Mouse (Mus musculus): ENCODE measurements around the gene Romo1. TPM values are rescaled to one million over a fixed set of nuclear protein-coding genes. Genes with fewer than 3 reads are reported as not detected.

The Romo1 gene
- 211 and 226 TPM in 2 replicates for polyA plus RNA-seq (2012; rRNA removed)

GRCm38 (mm10) chr2:156143953-156144724 is at the start of gene Romo1, which contains the start of gene Nfs1:
TSS of gene Romo1 (plus strand) at chr2:156144039.
TSS of gene Nfs1 (minus strand) at chr2:156144186.

GRCm38 (mm10) chr2:156111358-156112079 is 32.3 kb upstream of the Romo1 start, which contains the start of the genes Cpne1 and Rbm12:
TSS of gene Cpne1 (minus strand) at chr2:156111965.
TSS of gene Rbm12 (minus strand) at chr2:156111978.

GRCm38 (mm10) chr2:156126992-156127391 is 16.8 kb upstream of the Romo1 start, which contains the start of gene Gm28036:
TSS of gene Gm28036 (minus strand) at chr2:156127092.

GRCm38 (mm10) chr2:156180094-156180821 is 36.4 kb downstream of the Romo1 start, which contains the start of gene Rbm39:
TSS of gene Rbm39 (minus strand) at chr2:156180238.

Other genes with a start within 250 kb of the Romo1 start
- 21.3 and 23.4 TPM in 2 replicates for gene Uqcc1, start 213.7 kb upstream of the Romo1 start, polyA plus RNA-seq (2012; rRNA removed)
- gene Gm15557, start 203.3 kb upstream of the Romo1 start, polyA plus RNA-seq (2012; rRNA removed): not detected in 2 replicates
- gene Gdf5, start 198.7 kb upstream of the Romo1 start, polyA plus RNA-seq (2012; rRNA removed): not detected in 2 replicates
- 4.7 and 5.3 TPM in 2 replicates for gene Cep250, start 187.6 kb upstream of the Romo1 start, polyA plus RNA-seq (2012; rRNA removed)
- gene 6430550D23Rik, start 136.1 kb upstream of the Romo1 start, polyA plus RNA-seq (2012; rRNA removed): 2.0 and 2.2 TPM in 2 replicates
- gene Ergic3, start 136.0 kb upstream of the Romo1 start, polyA plus RNA-seq (2012; rRNA removed): 76.4 and 78.4 TPM in 2 replicates
- 0.02 TPM in 1 of 2 replicates, not detected in the other for gene Fer1l4, start 91.1 kb upstream of the Romo1 start, polyA plus RNA-seq (2012; rRNA removed)
- 0.74 and 1.1 TPM in 2 replicates for gene Spag4, start 78.9 kb upstream of the Romo1 start, polyA plus RNA-seq (2012; rRNA removed)
- gene Cpne1, start 32.1 kb upstream of the Romo1 start, polyA plus RNA-seq (2012; rRNA removed): 13.5 and 15.5 TPM in 2 replicates
- 2.6 and 3.1 TPM in 2 replicates for gene Rbm12, start 32.1 kb upstream of the Romo1 start, polyA plus RNA-seq (2012; rRNA removed)
- gene Gm28036, start 16.9 kb upstream of the Romo1 start, polyA plus RNA-seq (2012; rRNA removed): 1.8 and 2.0 TPM in 2 replicates
- gene Nfs1, start 147 bp downstream of the Romo1 start, polyA plus RNA-seq (2012; rRNA removed): 38.9 and 45.3 TPM in 2 replicates
- 74.7 and 78.9 TPM in 2 replicates for gene Rbm39, start 36.2 kb downstream of the Romo1 start, polyA plus RNA-seq (2012; rRNA removed)
- 2.4 and 3.0 TPM in 2 replicates for gene Phf20, start 52.4 kb downstream of the Romo1 start, polyA plus RNA-seq (2012; rRNA removed)
- gene Cnbd2, start 168.3 kb downstream of the Romo1 start, polyA plus RNA-seq (2012; rRNA removed): 0.47 and 0.53 TPM in 2 replicates
- 43.8 and 49.5 TPM in 2 replicates for gene Scand1, start 168.7 kb downstream of the Romo1 start, polyA plus RNA-seq (2012; rRNA removed)

Measured in liver, embryonic 18 days (tissue).